Mouse (Mus musculus): ENCODE data around the gene 4933406M09Rik. TPM values are rescaled to one million over a fixed set of nuclear protein-coding genes. Genes with fewer than 3 reads are reported as not detected.
A peak's percentile ranks its signal among the peaks of the same experiment; 100 is the strongest.

The 4933406M09Rik gene
- total RNA-seq (2021), result not detected
- long read RNA-seq, result 0 reads

DNA sequence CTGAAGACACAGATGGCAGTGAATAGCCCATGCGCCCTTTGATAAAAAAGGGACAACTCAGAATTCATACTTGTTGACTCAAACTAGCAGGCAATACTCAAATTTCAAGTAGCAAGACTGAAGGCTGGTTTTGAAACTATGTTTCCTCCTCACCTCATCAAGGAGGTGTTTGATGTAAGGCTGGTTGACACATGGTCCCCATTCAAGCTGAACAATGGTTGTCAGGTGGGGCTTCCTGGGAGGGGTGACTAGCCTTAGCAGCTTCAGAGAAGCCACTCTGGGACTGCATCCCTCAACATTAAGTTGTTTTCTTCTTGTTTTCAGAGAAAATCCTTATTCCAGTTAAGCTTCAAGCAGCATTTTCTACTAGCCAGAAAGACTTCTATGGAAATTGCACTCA lies at the start of gene 4933406M09Rik:
TSS of gene 4933406M09Rik (plus strand) at position 275 of the 400 bp plus-strand sequence.
- DNase-seq (ENCODE audit: low spot score in 2 of 2), result no peak

DNA sequence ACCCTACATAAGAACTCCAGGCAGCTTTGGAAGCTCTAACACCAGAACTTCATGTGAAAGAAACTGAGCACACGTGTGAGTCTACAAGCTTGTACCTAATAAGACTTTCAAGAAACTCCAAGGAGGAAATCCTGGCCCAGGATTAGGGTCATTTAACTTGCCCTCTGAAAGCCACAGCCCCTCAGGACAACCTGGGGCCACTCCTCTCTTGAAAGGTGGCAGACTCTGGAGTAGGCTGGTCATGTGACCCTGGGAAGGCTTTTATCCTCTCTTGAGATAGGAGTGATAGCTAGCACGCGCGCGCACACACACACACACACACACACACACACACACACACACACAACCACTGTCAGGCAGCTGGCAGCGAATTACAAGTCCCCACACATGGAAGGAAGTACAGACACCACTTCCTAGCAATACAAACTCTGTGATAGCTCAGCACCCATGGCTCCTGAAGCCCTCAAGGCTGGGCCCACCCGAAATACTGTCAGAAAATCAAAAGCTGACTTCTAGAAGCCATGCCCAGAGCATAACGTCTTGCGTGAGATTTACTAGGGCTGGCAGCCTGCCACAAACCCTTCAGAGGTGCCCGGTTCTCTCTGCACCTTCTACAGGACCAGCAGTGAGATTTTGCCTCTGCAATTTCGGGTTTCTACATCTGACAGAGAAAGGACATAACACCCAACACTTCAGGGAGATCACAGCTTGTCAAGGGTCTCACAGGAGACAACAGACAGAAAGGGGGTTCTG lies 48.6 kb upstream of the 4933406M09Rik start:
- no peak for DNase-seq (ENCODE audit: low spot score in 2 of 2)

DNA sequence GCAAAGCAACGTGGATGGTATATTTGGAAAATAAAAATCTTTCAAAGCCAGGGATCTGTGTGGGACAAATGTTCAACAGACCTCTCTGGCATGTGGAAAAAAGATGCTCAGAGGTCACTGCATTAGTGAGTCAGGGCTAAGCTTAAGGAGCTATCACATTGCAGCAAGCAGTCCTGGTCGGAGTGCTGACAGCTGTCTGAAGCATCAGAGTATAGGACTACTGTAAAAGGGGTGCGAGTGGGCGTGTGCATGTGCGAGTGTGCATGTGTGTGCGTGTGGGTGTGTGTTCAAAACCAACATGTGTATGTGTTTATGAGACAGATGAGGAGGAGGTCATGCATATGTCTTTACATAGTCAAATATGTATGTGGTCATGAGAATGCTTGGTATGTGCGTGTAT lies 46.6 kb upstream of the 4933406M09Rik start:
- DNase-seq (ENCODE audit: low spot score in 2 of 2), result no peak

- no peak for DNase-seq (ENCODE audit: low spot score in 2 of 2)
Measured at GRCm38 (mm10) chr1:134339757-134340619, 45.8 kb upstream of the 4933406M09Rik start.

GRCm38 (mm10) chr1:134341641-134342277 lies 44.0 kb upstream of the 4933406M09Rik start:
- DNase-seq (ENCODE audit: low spot score in 2 of 2), result peak in 1 of 2 experiments; percentile 13

DNA sequence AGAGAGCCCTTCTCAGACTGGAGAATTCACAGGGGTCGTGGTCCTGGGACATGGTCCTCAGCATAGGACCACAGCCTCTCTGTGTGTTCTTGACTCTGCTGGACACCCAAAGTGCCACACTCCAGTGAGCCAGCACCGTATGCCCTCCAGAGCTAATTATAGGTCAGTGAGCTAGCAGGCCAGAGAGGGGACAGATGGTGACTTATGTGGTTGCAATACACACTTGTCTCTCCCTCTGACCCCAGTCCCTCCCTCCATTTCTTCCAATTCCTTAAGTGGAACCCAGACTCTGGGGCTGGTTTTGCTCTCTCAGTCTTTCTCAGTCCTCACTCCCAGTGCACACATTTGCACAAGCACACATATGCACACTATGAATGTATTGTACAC lies 43.5 kb upstream of the 4933406M09Rik start:
- no peak for DNase-seq (ENCODE audit: low spot score in 2 of 2)

DNA sequence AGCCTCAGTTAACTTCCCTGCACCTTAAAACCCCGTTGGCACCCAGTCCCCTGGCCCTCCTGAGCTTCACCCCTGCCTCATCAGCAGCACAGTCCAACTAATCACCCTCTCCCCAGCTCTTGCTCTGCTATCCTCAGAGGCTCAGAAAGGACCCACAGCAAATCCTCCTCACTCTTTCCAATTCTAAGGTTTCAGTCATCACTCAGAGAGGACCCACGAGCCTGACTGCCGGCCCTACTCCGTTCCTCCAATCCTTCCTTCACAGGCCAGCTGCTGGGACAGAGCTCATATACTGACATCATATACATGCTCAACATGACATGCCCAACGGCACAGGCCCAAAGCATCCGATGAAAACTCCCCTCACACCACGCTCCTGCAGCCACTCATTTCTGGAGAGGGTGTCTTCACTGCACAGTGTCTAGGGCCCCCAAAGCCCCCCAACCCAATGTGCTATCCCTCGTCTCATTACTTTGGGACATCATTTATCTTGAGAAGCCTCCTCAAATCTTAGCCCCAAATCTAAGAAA lies 42.9 kb upstream of the 4933406M09Rik start:
- peak in 1 of 2 experiments; percentile 15 for DNase-seq (ENCODE audit: low spot score in 2 of 2)

DNA sequence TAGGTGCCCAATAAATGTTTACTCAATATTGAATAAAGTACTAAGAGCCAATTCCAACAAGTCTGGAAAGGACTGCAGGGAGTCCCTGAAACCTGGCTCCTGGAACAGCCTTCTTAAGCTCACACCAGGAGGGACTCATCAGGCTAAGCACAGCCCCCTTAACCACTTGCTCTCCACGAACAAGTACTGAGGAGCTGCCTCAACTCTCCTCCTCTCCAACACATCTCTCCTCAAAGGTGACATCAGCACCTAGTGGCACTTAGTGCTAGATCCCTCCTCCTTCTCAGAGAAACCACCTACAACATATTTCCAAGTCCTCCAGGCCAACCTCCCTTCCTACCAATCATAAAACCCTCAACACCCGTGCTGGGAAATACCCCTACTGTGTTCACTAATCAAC lies 42.2 kb upstream of the 4933406M09Rik start:
- peak in 1 of 2 experiments; percentile 25 for DNase-seq (ENCODE audit: low spot score in 2 of 2)

- DNase-seq (ENCODE audit: low spot score in 2 of 2), result peak; percentile 86 to 91
Measured at GRCm38 (mm10) chr1:134344005-134344950, 41.5 kb upstream of the 4933406M09Rik start.

DNA sequence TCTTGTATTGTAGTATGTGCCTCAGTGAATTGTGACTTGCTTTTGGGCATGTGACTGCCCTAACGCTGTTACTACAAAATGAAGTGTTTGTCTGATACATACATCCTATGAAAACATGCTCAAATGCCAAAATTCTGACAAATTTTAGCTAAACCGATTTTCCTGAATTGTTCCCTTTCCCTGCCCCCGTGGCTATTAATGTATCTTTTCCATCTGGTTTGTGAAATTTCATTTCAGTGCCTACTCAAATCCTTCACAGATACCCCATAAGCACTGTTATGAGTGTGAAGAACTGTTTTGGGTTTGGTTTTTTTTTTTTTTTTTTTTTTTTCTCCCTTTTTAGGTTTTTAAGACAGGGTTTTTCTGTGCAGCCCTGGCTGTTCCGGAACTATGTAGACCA lies 40.7 kb upstream of the 4933406M09Rik start:
- DNase-seq (ENCODE audit: low spot score in 2 of 2), result no peak

DNA sequence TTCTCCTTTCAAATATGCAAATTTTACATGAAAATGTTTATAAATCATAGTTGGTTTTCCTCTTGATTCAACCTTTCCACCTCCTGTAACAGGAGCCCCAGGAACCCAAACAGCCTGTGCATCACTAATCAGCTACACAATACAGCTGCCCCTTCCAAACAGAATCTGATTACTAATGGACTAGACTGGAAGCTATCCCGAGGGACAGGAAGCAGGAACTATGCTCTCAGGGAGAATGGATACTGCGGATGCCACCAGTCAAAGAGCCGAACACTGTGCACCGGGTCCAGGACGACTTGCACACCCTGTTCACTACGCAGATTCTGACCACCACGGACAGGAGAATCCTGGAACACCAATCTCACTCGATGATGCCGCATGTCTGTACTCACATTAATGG lies 37.9 kb upstream of the 4933406M09Rik start:
- no peak for DNase-seq (ENCODE audit: low spot score in 2 of 2)

- no peak for DNase-seq (ENCODE audit: low spot score in 2 of 2)
Measured at GRCm38 (mm10) chr1:134353326-134353725, 32.4 kb upstream of the 4933406M09Rik start.

- DNase-seq (ENCODE audit: low spot score in 2 of 2), result no peak
Measured at GRCm38 (mm10) chr1:134357461-134357860, 28.3 kb upstream of the 4933406M09Rik start.

GRCm38 (mm10) chr1:134360656-134361055 lies 25.1 kb upstream of the 4933406M09Rik start:
- DNase-seq (ENCODE audit: low spot score in 2 of 2), result no peak

DNA sequence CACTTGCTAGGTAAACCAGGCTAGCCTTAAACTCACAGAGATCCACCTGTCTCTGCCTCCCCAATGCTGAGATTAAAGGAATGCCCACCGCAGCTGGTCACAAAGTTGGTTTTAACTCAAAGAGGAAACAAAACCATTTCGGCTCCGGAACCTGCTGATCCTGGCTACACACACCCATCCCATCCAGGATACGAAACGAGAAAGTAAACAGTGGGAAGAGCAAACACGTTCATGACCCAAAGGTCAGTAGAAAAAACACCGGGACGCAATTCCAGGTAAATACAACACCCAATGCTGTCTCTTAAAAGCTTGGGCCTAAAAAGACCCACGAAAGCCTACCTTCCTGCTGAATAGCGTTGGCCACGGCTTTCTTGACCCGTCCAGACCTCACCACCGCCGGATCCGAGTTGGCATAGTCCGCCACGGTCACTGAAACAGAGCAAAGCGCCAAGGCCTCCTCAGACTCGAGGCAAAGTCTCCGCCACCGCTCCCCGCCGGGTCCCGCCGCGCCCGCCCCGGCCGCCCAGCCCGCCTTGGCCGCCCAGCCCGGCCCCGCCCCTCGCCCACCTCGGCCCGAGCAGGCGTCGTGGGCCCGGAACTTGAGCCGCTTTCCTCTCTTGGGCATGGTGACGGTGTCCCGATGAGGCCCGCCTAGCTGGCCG lies 24.4 kb upstream of the 4933406M09Rik start:
- no peak for DNase-seq (ENCODE audit: low spot score in 2 of 2)

DNA sequence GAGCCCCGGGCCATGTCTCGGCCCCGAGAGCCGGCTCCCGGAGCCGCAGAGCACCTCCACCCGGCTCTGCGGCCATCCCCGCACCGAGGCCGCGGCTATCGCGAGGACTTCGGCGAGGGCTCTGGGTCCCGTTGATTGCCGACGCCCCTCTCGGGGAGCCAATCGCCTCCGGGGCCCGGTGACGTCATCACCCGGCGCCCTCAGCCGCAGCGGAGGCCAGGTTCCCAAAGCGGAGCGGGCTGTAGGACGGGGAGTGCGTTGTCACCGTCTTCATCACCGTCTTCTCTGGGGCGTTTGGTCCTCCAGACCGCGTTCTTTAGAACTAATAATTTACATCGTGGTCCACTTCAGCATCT lies 23.9 kb upstream of the 4933406M09Rik start, which contains the start of gene Tmem183a:
TSS of gene Tmem183a (minus strand) at position 123 of the 356 bp plus-strand sequence.
- DNase-seq (ENCODE audit: low spot score in 2 of 2), result peak; percentile 95 to 97

GRCm38 (mm10) chr1:134363194-134363593 lies 22.5 kb upstream of the 4933406M09Rik start:
- no peak for DNase-seq (ENCODE audit: low spot score in 2 of 2)

- DNase-seq (ENCODE audit: low spot score in 2 of 2), result no peak
Measured at GRCm38 (mm10) chr1:134365491-134365890, 20.2 kb upstream of the 4933406M09Rik start.

GRCm38 (mm10) chr1:134368777-134369337 lies 16.9 kb upstream of the 4933406M09Rik start:
- DNase-seq (ENCODE audit: low spot score in 2 of 2), result peak; percentile 75 to 78

All from layer of hippocampus, postnatal 10 days (tissue).